Mouse (Mus musculus) C2C12 (cell line): ENCODE measurements around the gene Magi1. TPM values are rescaled to one million over a fixed set of nuclear protein-coding genes. Genes with fewer than 3 reads are reported as not detected.

Experiments used
- H3K27me3 ChIP-seq: one replicate; pipeline ENCODE4 v1.6.1; 2011; ENCODE audit not compliant: control insufficient read depth, insufficient read depth, insufficient read length
- H3K36me3 ChIP-seq: one replicate; pipeline ENCODE4 v1.6.1; 2011; ENCODE audit not compliant: control insufficient read depth, insufficient read depth
- H3K4me3 ChIP-seq: one replicate; pipeline ENCODE4 v1.5.1; 2011; ENCODE audit warnings: mild to moderate bottlenecking, control low read depth; ENCODE audit not compliant: poor library complexity, insufficient read depth, severe bottlenecking
- H3K79me2 ChIP-seq: one replicate; pipeline ENCODE4 v1.6.1; 2011; ENCODE audit not compliant: control insufficient read depth, insufficient read depth
- H3K79me3 ChIP-seq: one replicate; pipeline ENCODE4 v1.6.1; 2011; ENCODE audit warnings: low read depth, control low read depth
- H3ac ChIP-seq: one replicate; pipeline ENCODE3; 2011; ENCODE audit warnings: low read depth; ENCODE audit not compliant: control insufficient read depth, insufficient read length
- CEBPB ChIP-seq: IDR thresholded peaks from one replicate; pipeline ENCODE4 v1.6.1; 2011; ENCODE audit warnings: low read depth, mild to moderate bottlenecking, control low read depth, moderate library complexity
- CTCF ChIP-seq: IDR thresholded peaks from one replicate; pipeline ENCODE4 v1.5.1; 2011; ENCODE audit not compliant: control insufficient read depth, insufficient read depth, insufficient read length
- FOSL1 ChIP-seq: IDR thresholded peaks from one replicate; pipeline ENCODE4 v1.8.0; 2011; ENCODE audit warnings: mild to moderate bottlenecking, low read length; ENCODE audit not compliant: poor library complexity, insufficient read depth, severe bottlenecking
- MAX ChIP-seq: IDR thresholded peaks from one replicate; pipeline ENCODE4 v1.6.1; 2011; ENCODE audit warnings: mild to moderate bottlenecking, control low read depth
- MYOD1 ChIP-seq: IDR thresholded peaks from one replicate; pipeline ENCODE4 v1.6.1; 2011; ENCODE audit warnings: low read depth; ENCODE audit not compliant: control insufficient read depth, insufficient read length
- MYOG ChIP-seq: IDR thresholded peaks from one replicate; pipeline ENCODE4 v1.6.1; 2011; ENCODE audit not compliant: control insufficient read depth, insufficient read length; ENCODE audit errors: extremely low read depth
- USF1 ChIP-seq: IDR thresholded peaks from one replicate; pipeline ENCODE4 v1.6.1; 2011; ENCODE audit warnings: low read depth, mild to moderate bottlenecking, control low read depth, moderate library complexity
- polyA plus RNA-seq: library from polyadenylated mRNA; unstranded; fragments of >200 nt; fragmentation: generic; extraction: Trizol; gene quantifications from one replicate; pipeline ENCODE4 v1.2.1, GENCODE M21; 2012; ENCODE audit warnings: missing spikeins

Gene Magi1
- polyA plus RNA-seq, 1 experiment = 3.8 TPM

- H3K79me3 ChIP-seq = no peaks in the 10 kb centered on the region
- no peak overlapping the region for H3K4me3 ChIP-seq
- no peak for TF ChIP-seq CTCF
- no peak for TF ChIP-seq USF1
- TF ChIP-seq MYOG = no peak
- TF ChIP-seq MYOD1 = no peak
- no peak for TF ChIP-seq MAX
- no peak for TF ChIP-seq CEBPB
- no peak for TF ChIP-seq FOSL1
- no peaks in the 10 kb centered on the region for H3K27me3 ChIP-seq
- H3ac ChIP-seq = no peak overlapping the region
- no peaks in the 10 kb centered on the region for H3K79me2 ChIP-seq
- H3K36me3 ChIP-seq = no peaks in the 10 kb centered on the region
These were observed 262.3 kb downstream of the Magi1 start for GRCm38 (mm10) chr6:94021239-94021962.

GRCm38 (mm10) chr6:94020566-94020965 lies 263.2 kb downstream of the Magi1 start:
- H3K79me2 ChIP-seq = no peaks in the 10 kb centered on the region
- H3ac ChIP-seq = no peak overlapping the region
- no peaks in the 10 kb centered on the region for H3K27me3 ChIP-seq
- H3K36me3 ChIP-seq = no peaks in the 10 kb centered on the region
- TF ChIP-seq MYOG (no peak), FOSL1 (no peak), CTCF (no peak), USF1 (no peak), CEBPB (no peak), MYOD1 (no peak), MAX (no peak)
- H3K4me3 ChIP-seq = no peak overlapping the region
- H3K79me3 ChIP-seq = no peaks in the 10 kb centered on the region

GRCm38 (mm10) chr6:94019935-94020334 lies 263.8 kb downstream of the Magi1 start:
- Histone ChIP-seq H3K27me3 (no peaks in the 10 kb centered on the region), H3ac (no peak overlapping the region), H3K36me3 (no peaks in the 10 kb centered on the region), H3K79me3 (no peaks in the 10 kb centered on the region), H3K79me2 (no peaks in the 10 kb centered on the region), H3K4me3 (no peak overlapping the region)
- TF ChIP-seq CEBPB (no peak), MYOD1 (no peak), FOSL1 (no peak), CTCF (no peak), USF1 (no peak), MAX (no peak), MYOG (no peak)

GRCm38 (mm10) chr6:94013761-94014160 lies 270.0 kb downstream of the Magi1 start:
- H3K36me3 ChIP-seq = no peaks in the 10 kb centered on the region
- H3ac ChIP-seq = no peak overlapping the region
- H3K79me3 ChIP-seq = no peaks in the 10 kb centered on the region
- TF ChIP-seq MYOG = no peak
- no peak for TF ChIP-seq USF1
- no peak for TF ChIP-seq MAX
- no peak for TF ChIP-seq CEBPB
- TF ChIP-seq MYOD1 = no peak
- TF ChIP-seq FOSL1 = no peak
- TF ChIP-seq CTCF = no peak
- no peak overlapping the region for H3K4me3 ChIP-seq
- H3K27me3 ChIP-seq = no peaks in the 10 kb centered on the region
- no peaks in the 10 kb centered on the region for H3K79me2 ChIP-seq

- Histone ChIP-seq H3K36me3 (no peaks in the 10 kb centered on the region), H3K79me2 (no peaks in the 10 kb centered on the region), H3K79me3 (no peaks in the 10 kb centered on the region), H3K27me3 (no peaks in the 10 kb centered on the region), H3ac (no peak overlapping the region), H3K4me3 (no peak overlapping the region)
- TF ChIP-seq MYOG = no peak
- no peak for TF ChIP-seq USF1
- no peak for TF ChIP-seq CEBPB
- TF ChIP-seq CTCF = no peak
- no peak for TF ChIP-seq FOSL1
- no peak for TF ChIP-seq MYOD1
- TF ChIP-seq MAX = no peak
These were observed 271.8 kb downstream of the Magi1 start for GRCm38 (mm10) chr6:94011947-94012346.

GRCm38 (mm10) chr6:94011521-94011920 lies 272.2 kb downstream of the Magi1 start:
- Histone ChIP-seq H3K36me3 (no peaks in the 10 kb centered on the region), H3K4me3 (no peak overlapping the region), H3K79me3 (no peaks in the 10 kb centered on the region), H3K79me2 (no peaks in the 10 kb centered on the region), H3ac (no peak overlapping the region), H3K27me3 (no peaks in the 10 kb centered on the region)
- TF ChIP-seq MAX = no peak
- TF ChIP-seq MYOD1 = no peak
- TF ChIP-seq USF1 = no peak
- no peak for TF ChIP-seq CEBPB
- TF ChIP-seq FOSL1 = no peak
- TF ChIP-seq CTCF = no peak
- no peak for TF ChIP-seq MYOG
